Mouse (Mus musculus) frontal cortex, adult (tissue): ENCODE measurements around the gene 1700023F06Rik.

Experiments used
- ATAC-seq: cut with Nextera tagmentation; 2 replicates; pipeline ENCODE4 v1.9.2; 2017; ENCODE audit warnings: mild to moderate bottlenecking, moderate library complexity, mixed read lengths; ENCODE audit not compliant: low TSS enrichment

Gene 1700023F06Rik

DNA sequence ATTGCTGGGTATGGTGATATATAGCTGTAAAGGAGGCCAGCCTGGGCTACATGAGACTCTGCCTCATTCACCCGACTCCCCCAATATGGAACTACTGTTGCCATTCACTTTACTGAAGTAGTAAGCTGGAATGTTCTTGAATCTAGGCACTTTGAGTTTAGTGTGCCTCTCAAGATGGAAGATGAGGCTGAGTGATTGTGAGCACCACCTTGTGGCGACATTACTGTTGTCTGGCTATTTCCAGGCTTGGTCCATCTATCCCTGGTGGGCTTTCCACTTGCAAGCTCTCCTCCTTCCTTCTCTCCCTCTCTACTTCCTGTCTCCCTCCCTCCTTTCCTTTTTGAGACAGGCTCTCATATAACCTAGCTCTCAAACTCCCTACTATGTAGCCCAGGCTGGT is 23.5 kb downstream of the 1700023F06Rik start:
- 0 out of 2 replicates have a peak, but pooled peaks have one; percentile 42 for ATAC-seq

DNA sequence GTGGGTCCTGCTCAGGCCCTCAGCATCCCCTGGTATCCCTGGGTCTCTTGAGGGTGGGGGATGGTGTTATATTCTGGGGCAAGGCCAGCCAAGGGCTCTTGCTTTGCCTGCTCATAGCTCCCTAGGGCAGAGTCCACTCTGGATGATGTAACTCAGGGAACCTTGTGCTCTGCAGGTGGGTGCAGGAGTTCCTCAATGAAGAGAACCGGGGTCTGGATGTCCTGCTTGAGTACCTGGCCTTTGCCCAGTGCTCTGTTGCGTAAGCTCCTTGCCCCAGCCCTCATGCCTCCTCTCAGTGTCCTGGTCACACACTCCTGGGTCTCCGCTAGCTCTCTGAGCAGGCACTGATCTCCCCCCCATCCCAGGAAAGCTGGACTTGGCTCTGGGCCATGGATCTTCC is 26.4 kb downstream of the 1700023F06Rik start:
- no peak for ATAC-seq

DNA sequence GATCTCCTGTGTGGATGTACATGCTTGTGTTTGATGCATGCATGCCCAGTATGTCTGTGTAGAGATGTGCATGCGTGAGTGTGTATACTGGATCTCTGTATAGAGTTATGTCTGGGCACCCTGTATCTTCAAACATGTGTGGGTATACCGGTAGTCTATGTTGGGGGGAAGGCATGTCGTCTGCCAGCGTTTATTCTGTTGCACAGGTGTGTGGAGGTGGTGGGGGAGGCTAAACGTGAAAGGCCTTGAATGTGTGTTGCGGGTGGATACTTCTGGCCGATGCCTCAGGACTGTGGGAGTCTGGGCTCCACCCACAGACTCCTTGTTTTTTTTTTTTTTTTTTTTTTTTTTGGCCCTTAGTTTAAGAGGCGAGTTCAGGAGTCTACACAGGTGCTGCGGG is 27.0 kb downstream of the 1700023F06Rik start:
- peak; percentile 24; the same call in 1 of the 2 replicates for ATAC-seq

DNA sequence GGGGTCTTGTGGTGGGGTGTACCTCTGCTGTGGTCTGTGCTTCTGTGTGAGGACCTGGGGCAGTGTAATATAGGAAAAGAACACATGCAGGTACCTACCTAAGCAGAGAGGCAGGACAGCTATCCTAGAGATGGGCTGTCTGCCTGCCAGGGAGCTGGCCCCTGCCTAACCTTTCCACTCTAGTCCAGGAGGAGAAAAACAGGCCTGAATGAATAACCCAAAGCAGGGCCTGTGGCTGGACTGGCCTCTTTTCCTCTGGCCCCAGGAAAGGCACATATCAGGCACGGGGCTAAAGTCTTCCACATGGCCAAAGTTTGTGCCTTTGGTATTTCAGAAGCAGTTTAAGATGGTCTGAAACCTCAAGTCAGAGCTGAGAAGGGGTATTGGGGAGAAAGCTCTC is 27.9 kb downstream of the 1700023F06Rik start:
- no peak for ATAC-seq

DNA sequence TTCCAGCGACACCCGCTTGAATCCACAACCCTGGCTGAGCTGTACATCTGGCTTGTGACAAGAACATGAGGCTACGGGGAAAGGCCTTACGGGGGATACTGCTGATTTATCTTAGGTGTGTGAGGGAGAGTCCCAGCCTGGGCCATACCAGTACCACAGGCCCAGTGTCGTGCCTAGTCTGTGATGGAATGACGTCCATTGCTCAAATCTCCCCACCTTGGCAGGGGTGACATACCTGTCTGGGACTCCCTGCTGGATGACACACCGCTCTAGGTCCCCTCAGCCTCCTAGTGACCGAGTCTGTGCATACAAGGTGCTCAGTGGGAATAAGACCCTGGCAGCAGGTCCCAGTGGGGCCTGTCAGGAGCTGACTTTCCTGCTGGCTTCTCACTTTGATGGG is 29.6 kb downstream of the 1700023F06Rik start:
- ATAC-seq = no peak

DNA sequence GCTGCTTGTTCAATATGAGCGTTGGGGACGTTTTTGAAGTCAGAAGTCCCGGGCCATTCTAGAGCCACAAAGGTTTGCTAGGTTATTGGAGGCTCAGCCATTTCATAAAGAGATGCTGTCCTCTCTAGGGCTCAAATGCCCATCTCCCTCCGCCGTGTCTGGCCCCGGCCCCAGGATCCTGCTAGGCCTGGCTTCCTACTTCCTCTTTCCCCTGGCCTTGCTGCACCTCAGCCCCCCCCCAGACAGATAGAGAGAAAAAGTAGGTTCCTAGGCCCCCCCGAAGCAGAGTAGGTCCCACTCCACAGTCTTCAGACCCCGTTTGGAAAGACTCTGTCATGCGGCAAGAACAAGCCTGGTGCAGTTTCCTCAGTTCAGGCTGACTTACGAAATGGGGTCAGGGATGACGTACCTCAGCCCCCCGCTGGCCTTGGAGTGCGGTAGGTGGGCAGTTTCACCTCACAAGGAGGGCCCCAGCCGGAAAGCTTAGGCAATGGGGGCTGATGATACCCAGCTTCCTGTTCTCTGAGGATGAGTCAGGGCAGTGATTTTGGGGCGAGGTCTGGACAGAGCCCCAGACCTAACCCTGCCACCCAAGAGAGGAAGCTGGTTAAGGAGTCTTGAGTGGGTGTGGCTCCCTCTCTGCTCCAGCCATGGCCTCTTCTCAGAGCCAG is 30.4 kb downstream of the 1700023F06Rik start:
- ATAC-seq = no peak

DNA sequence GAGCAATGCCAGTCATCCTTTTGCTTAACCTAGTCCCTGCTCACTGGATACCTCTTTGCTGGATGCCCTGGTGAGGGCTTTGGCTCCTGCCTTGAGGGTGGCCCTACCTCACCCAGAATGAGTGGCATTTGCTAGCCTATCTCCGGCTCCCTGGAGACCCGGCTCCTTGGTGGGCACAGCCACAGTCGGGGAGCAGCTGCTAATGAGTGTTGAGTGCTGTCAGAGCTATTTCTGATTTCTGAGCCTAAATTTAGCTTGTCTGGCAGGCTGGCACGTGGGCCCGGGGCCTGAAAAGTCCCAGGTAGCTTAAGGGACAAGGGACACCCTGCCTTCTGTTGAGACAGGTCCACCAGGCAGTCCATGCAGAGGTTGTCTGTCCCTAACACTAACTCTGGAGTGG is 31.1 kb downstream of the 1700023F06Rik start:
- ATAC-seq = no peak

DNA sequence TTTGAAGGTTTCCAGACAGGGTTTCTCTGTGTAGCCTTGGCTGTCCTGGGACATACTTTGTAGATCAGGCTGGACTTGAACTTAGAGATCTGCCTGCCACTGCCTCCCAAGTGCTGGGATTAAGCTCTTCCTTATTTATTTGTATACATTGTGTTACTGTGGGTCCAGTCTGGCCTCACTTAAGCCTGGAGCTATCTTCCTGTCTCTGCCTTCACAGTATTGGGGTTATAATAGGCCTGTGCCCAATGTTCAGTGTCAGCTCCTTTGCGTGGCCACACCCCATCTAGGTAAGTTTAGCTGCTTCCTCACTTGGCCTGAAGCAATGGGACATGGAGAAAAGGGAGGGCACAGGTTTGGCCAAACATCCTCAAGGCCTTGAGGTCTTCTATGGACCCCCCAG is 31.8 kb downstream of the 1700023F06Rik start:
- no peak for ATAC-seq

DNA sequence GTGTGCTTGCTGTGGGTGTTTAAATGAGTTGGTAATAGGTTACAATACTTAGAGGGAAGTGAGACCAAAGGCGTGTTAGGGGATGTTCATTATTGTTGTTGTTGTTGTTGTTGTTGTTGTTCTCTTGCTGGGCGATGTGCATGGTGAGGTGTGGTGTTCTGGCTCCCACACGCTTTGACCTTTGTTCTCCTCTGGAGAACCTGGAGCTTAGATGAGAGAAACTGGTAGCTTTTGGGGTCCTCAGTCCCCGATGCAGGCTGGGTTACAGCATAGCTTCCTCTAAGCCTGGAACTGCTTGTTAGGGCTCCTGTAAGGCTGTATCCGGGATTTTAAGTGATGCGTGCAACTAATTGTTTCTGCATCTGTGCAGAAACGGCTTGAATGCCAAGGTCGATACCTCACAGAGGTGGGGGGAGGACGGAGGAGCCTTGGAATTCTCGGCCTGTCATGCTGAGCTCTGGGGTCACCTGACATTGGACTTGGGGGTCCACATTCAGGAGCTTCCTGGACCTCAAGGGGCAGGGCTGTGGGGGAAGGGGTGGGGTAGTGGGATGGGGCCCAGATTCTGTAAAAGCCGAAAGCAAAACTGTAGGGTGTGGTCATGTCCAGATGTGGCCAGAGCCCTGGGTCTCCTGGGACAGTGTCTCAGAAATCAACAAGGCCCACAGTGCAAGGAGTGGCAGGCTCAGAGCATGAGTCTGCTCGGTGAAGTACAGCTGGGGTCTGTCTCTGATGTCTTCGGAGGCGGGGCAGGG is 32.5 kb downstream of the 1700023F06Rik start:
- no peak for ATAC-seq

DNA sequence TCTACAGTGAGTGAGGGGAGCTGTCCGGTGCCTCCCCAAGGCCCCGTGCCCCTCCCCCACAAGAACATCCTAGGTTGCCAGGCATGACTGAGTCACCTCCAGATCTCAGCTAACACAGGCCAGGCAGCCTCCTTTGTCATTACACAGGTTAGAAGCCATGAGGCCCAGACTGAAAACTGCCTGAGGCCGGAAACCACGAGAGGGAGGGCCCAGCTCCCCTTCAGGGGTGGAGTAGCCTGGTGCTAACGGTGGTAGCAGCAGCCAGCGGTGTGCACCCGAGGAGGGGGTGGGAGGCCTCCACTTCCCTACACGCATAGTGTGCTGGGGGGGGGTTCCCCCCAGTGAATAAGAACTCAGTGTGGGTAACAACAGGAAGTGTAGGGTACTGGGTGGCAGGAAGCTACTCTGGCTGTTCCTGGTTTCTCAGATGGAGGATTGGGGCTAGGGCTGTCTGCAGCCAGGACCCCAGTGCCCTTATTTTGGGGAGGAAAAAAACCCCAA is 33.4 kb downstream of the 1700023F06Rik start:
- no peak for ATAC-seq

DNA sequence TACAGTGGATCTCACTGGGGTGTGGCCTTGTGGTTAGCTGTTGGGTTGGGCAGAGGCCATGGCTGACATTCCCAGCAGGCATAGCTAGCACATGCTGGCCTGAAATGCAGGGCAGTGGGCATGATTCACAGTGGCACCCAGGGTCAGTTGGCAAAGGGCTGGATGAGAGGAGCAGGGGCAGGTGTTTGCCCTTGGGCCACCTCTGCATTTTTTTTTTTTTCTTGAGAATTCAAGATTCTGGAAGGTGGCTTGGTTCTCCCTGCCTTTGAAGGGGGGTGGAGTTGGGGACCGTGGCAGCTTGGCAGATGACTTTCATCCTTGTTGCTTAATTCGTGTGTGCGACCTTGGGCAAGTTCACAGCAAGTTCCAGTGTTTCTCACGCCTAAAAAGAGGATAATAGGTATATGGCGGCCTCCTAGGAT is 33.9 kb downstream of the 1700023F06Rik start:
- no peak for ATAC-seq

DNA sequence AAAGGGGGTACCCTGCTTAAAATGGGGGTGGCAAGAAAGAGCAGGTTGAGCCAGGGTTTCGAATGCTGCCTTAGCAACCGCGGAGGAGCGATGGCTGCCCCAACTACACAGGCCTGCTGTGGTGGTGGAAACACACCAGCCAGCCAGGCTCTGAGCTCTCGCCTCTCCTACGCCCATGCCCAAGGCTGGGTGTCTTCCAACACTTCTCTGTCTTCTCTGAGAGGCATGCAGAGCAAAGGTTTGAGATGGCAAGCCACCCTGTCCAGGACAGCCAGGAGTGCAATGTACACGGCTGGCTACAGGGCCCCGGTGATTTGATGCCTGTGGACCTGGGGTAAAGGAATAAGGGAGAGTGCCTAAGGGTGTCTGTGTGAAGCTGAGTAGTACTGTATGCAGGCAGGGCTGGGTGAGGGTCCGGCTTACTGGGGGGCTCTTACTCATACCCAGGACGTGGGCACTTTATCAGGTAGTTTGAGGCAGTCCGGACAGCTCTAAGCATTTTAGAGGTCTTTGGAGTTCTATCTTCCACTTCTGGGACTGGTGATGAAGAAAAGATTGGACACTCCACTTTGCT is 34.5 kb downstream of the 1700023F06Rik start:
- ATAC-seq = peak; percentile 59; the same call in 1 of the 2 replicates

DNA sequence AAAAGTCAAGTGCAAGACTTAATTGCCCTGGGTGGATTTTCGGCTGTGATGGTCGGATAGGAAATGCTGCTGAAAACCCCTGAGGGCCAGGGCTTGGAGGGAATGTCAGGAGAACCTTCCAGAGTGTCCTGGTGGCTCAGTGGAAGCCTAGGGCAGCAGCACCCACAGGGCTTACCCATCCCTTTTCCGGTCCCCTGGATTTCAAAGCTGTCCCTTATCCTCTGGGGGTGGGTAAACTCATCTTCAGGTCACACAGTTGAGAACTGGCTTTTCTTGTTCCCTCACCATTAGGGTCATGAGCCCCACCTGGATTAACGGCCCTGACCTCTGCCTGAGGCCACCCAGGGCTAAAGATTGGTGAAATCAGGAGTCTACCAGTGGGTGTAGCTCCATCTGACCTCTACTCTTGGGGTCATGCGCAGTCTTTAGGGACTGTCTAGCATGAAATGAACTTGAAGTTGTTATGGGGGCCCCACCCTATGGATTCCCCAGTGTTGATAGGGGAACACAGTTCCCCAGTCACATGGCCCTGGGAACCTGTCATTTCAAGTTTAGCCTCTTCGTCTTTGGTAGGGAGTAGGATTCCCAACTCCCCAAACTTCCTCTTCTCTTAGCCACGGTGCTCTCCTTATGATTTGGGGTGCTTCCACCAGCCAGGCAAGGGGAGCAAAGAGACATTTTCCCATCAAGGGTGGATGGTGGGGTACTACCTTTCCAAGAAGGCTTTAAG is 35.2 kb downstream of the 1700023F06Rik start:
- no peak for ATAC-seq

DNA sequence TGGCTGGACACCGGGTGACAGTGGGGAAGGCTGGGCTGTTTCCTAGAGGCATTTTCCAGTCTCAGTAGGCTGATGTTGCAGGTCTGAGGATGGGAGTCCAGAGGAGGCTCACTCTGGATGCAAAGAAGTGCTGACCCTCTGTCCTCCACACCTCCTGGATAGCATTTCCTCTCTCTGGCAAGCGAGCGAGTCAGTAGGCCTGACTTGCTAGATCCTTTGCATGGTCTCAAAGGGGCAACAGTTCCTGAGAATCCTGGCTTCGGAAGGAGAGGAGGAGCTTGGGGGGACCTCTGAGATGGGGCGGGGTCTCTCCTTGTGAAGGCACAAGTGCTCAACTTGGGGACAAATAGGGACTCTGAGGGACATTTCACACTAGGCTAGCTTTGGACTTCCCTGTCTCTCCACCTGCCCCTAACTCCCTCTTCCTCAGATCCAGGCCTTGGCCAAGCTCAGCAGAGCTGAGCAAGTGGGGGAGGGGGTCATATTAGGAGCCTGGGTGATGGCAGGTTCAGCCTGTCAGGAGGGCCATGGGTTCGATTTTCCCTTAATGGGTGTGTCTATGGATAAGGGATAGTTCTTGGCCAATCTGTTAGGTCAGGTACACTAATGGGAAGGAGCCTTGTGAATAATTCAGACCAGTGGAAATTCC is 35.8 kb downstream of the 1700023F06Rik start:
- no peak for ATAC-seq

DNA sequence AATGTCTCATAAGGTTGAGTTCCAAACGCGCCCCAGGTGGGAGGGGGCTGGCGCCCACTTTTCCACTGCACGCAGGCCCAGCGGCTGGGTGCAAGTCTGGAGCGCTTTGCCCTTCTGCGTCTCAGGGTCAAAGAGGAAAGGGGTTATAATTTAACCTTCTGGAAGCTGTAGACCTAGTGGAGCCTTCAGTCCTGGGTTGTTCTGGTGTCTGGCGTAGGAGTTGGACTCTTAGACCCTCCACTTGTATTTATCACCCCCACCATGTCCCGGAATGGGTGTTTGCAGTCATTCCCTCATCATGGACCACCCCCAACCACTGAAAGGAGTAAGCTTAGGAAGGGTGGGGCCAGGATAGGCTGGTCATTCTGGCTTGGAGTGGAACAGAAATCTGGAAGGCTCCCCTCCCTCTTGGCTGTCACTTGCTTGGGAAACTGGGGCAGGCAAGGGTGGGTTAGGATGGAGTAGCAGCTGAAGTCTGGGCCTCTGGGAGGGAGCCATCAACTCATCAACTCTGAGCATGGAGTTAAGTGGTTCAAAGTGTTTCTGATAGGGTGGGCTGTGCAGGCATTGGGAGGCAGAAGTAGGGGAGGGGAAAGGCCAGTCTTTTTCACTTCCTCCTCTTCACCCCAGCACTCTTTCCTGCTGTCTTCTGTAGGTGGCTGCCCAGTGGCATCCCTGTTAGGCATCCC is 36.5 kb downstream of the 1700023F06Rik start:
- no peak; the same call in 1 of the 2 replicates for ATAC-seq

DNA sequence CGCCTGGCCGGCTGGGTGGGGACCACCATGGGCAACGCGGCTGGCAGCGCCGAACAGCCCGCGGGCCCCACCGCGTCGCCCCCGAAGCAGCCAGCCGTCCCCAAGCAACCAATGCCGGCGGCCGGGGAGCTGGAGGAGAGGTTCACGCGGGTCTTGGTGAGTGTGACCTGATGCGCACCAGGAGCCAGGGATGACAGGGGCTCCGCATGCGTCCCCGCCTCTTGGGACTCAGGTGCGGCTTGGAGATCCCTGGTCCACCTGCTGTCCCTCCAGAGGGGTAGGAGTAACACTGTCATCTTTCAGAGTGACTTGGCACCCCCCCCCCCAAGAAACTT is 37.1 kb downstream of the 1700023F06Rik start:
- no peak for ATAC-seq

DNA sequence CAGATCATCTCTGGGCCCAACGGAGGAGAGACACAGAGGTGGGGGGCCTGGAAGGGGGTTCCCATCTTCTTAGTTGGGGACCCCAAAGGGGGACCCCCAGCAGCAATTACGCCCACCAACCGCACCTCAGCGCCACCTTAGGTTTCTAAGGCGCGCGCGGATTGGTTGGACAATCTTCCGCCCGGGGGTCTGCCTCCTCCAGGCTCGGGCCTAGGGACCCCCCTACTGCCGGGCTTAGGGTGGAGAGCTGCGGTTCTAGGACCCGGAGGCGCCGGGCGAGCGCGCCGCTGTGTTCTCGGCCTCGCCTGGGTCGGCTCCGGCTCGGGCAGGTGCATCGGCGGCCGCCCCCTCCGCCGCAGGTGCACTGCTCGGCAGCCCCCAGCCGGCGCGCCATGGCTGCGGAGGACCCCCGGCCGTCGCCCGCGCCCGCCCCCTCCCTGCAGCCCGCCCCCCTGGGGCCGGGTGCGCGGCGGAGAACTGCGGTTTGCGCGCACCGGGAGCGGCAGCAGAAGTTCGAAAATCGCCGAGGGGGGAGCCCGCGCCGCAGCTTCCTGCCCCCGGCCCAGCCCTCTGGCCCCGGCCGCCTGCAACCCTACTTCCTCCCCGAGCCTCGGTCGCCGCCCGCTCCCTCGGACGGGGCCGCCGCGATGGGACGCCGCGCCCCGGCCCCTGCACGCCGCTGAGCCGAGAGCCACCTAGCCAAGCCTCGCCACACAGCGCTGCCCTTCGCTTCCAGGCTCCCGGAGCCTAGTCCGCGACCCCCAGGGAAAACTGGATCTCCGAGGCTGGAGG is 37.7 kb downstream of the 1700023F06Rik start, which contains the start of gene Fmnl1:
Fmnl1 (plus strand) TSS at position 614 of the 792 bp plus-strand sequence.
- ATAC-seq = no peak

DNA sequence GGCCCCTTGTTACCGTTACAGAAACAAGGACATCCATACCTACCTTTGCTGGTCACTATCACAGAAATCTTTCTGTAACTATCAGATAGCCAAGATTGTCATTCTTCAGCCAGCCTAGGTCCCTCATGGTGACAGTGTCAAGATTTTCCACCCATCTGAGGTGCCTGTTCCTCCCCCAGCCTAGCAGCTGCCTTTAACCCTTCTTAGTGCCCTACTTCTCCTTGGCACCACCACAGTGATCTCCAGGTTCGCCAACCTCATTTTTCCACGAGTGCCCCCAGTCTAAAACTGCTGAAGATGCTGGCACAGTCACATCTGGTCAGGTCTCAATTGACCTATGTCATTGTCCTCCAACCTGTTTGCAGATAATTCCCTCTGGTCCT is 38.3 kb downstream of the 1700023F06Rik start:
- ATAC-seq = no peak

DNA sequence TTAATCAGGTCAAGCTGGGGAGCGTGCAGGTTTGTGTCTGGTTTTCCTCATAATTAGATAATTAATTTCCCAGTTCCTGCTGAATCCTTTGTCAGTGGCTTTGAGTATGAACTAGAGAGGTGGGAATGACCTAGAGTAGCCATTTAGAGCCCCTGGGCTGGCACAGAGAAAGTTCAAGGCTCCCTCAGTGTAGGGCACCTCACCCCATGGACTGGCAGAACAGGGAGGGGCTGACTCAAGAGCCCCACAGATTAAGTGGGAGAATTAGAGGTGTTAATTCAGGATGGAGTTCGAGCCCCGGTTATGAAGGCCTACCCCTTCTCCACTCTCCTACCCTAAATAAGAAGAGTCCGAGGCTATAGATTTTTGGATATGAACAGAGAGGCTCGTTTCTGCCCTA is 38.7 kb downstream of the 1700023F06Rik start:
- ATAC-seq = no peak

DNA sequence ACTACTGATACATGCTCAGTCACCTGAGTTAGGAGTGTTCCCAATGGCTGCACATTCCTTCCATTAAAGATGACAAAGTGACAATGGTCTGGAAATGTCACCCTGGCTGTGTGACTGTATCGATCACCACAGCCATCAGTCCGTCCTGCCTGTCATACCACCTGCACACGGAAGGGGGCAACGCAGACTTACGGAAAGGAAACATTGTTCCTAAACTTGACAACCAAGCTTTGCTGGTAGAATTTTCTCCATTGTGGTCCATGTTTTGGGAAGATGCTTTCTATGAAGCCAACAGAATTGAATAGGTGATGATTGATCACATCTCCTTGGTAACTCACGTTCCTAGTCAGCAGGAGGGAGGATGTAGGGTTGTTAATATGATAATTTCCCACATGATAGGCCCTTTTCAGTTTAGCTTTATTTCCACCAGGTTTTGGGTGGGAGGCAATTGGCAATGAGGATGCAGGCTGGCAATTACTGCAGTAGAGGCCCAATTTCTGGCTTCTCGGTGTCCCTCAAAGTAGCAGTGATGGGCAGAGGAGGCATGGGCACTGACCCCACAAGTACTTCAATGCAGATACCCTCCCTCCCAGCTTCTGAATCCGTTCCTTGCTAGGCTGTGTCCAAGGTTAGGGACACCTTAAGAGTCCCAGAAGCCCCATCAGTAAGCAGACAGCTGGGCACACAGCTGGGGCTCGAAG is 39.5 kb downstream of the 1700023F06Rik start:
- ATAC-seq = peak; percentile 58
